Mouse (Mus musculus): Measurements from ENCODE around the gene Ckap5. TPM values are rescaled to one million over a fixed set of nuclear protein-coding genes. Genes with fewer than 3 reads are reported as not detected.

The Ckap5 gene
- total RNA-seq, 2 experiments from 2014 or later: 120 to 134 TPM

- H3K27ac ChIP-seq: no peak overlapping the region
- no peak; the same call in 1 of the 2 replicates for TF ChIP-seq CTCF (IDR thresholded peaks at IDR 0.05)
- H3K4me3 ChIP-seq: no peak overlapping the region
- DNase-seq (ENCODE audit: extremely low spot score in 1 of 2, low spot score in 2 of 2): peak in 1 of 2 experiments; percentile 40
- intact Hi-C loops (cut with DNase I): no loop called here
Observed at GRCm38 (mm10) chr2:91629682-91630081, 103.1 kb downstream of the Ckap5 start.

GRCm38 (mm10) chr2:91630384-91630783 lies 103.8 kb downstream of the Ckap5 start:
- TF ChIP-seq CTCF (IDR thresholded peaks at IDR 0.05): no peak
- no peak overlapping the region for H3K4me3 ChIP-seq
- DNase-seq (ENCODE audit: extremely low spot score in 1 of 2, low spot score in 2 of 2): no peak
- intact Hi-C loops (cut with DNase I): no loop called here
- H3K27ac ChIP-seq: no peak overlapping the region

- TF ChIP-seq CTCF (IDR thresholded peaks at IDR 0.05): no peak
- H3K4me3 ChIP-seq: no peak overlapping the region
- no peak for DNase-seq (ENCODE audit: extremely low spot score in 1 of 2, low spot score in 2 of 2)
Observed at GRCm38 (mm10) chr2:91631826-91632225, 105.3 kb downstream of the Ckap5 start.

GRCm38 (mm10) chr2:91632316-91632715 lies 105.8 kb downstream of the Ckap5 start:
- intact Hi-C loops (cut with DNase I): no loop called here
- no peak for DNase-seq (ENCODE audit: extremely low spot score in 1 of 2, low spot score in 2 of 2)
- TF ChIP-seq CTCF (IDR thresholded peaks at IDR 0.05): no peak
- H3K4me3 ChIP-seq: no peak overlapping the region
- no peak overlapping the region for H3K27ac ChIP-seq

More at GRCm38 (mm10) chr2:91631826-91632225, 105.3 kb downstream of the Ckap5 start:
- no peak overlapping the region for H3K27ac ChIP-seq
- intact Hi-C loops (cut with DNase I): no loop called here

GRCm38 (mm10) chr2:91633334-91633977 lies 106.9 kb downstream of the Ckap5 start:
- DNase-seq (ENCODE audit: extremely low spot score in 1 of 2, low spot score in 2 of 2): no peak
- TF ChIP-seq CTCF (IDR thresholded peaks at IDR 0.05): no peak
- intact Hi-C loops (cut with DNase I): no loop called here
- no peak overlapping the region for H3K27ac ChIP-seq
- H3K4me3 ChIP-seq: no peak overlapping the region

- Histone ChIP-seq H3K27ac (no peak overlapping the region), H3K4me3 (no peak overlapping the region)
- intact Hi-C loops (cut with DNase I): no loop called here
- no peak for DNase-seq (ENCODE audit: extremely low spot score in 1 of 2, low spot score in 2 of 2)
- no peak for TF ChIP-seq CTCF (IDR thresholded peaks at IDR 0.05)
Observed at GRCm38 (mm10) chr2:91634841-91635240, 108.3 kb downstream of the Ckap5 start.

- DNase-seq (ENCODE audit: extremely low spot score in 1 of 2, low spot score in 2 of 2): no peak
- no peak; the same call in 1 of the 2 replicates for TF ChIP-seq CTCF (IDR thresholded peaks at IDR 0.05)
- Histone ChIP-seq H3K4me3 (no peak overlapping the region), H3K27ac (no peak overlapping the region)
- intact Hi-C loops (cut with DNase I): no loop called here
Observed at GRCm38 (mm10) chr2:91635486-91635885, 108.9 kb downstream of the Ckap5 start.

- Histone ChIP-seq H3K27ac (no peak within 1 kb of the TSS), H3K4me3 (no peak within 1 kb of the TSS)
- intact Hi-C loops (cut with DNase I): no loop called here
- no peak for DNase-seq (ENCODE audit: extremely low spot score in 1 of 2, low spot score in 2 of 2)
- TF ChIP-seq CTCF (IDR thresholded peaks at IDR 0.05): no peak
Observed at GRCm38 (mm10) chr2:91636229-91636628, 109.7 kb downstream of the Ckap5 start, which contains the start of gene F2. TSS of gene F2 (minus strand) at chr2:91636414.

- no peak for DNase-seq (ENCODE audit: extremely low spot score in 1 of 2, low spot score in 2 of 2)
- intact Hi-C loops (cut with DNase I): no loop called here
- TF ChIP-seq CTCF (IDR thresholded peaks at IDR 0.05): no peak
- no peak overlapping the region for H3K4me3 ChIP-seq
- H3K27ac ChIP-seq: no peak overlapping the region
Observed at GRCm38 (mm10) chr2:91636727-91637338, 110.3 kb downstream of the Ckap5 start.

GRCm38 (mm10) chr2:91638931-91639330 lies 112.4 kb downstream of the Ckap5 start:
- no peak for DNase-seq (ENCODE audit: extremely low spot score in 1 of 2, low spot score in 2 of 2)
- intact Hi-C loops (cut with DNase I): no loop called here
- H3K4me3 ChIP-seq: no peak overlapping the region
- no peak overlapping the region for H3K27ac ChIP-seq
- no peak for TF ChIP-seq CTCF (IDR thresholded peaks at IDR 0.05)

- no peak overlapping the region for H3K4me3 ChIP-seq
- DNase-seq (ENCODE audit: extremely low spot score in 1 of 2, low spot score in 2 of 2): no peak
- no peak overlapping the region for H3K27ac ChIP-seq
- intact Hi-C loops (cut with DNase I): no loop called here
- TF ChIP-seq CTCF (IDR thresholded peaks at IDR 0.05): no peak
Observed at GRCm38 (mm10) chr2:91642825-91643415, 116.4 kb downstream of the Ckap5 start.

GRCm38 (mm10) chr2:91644021-91644420 lies 117.5 kb downstream of the Ckap5 start:
- no peak for TF ChIP-seq CTCF (IDR thresholded peaks at IDR 0.05)
- Histone ChIP-seq H3K27ac (no peak overlapping the region), H3K4me3 (no peak overlapping the region)
- intact Hi-C loops (cut with DNase I): no loop called here
- DNase-seq (ENCODE audit: extremely low spot score in 1 of 2, low spot score in 2 of 2): no peak

Measured in left cerebral cortex, adult 2 months (tissue).